Mouse (Mus musculus): Measurements from ENCODE around the gene Sumf2. TPM values are rescaled to one million over a fixed set of nuclear protein-coding genes. Genes with fewer than 3 reads are reported as not detected.
"Not testable (repeated sequence)": the region's sequence is repeated elsewhere in the genome, so short reads cannot be mapped to it uniquely, and the experiment has no call there.

Sumf2 gene
- total RNA-seq (2021) (10 to 100 TPM; 35.4 to 43.2 TPM), polyA plus RNA-seq (2012; rRNA removed) (18.8 and 19.9 TPM in 2 replicates)
- long read RNA-seq, transcript Sumf2-204 (9 exons, 2,264 nt), result major isoform, 35 of 40 reads
- long read RNA-seq, partial matches to known transcripts, result 2 of 40 reads
- long read RNA-seq, other reads (novel, unspliced or antisense), result 3 of 40 reads

DNA sequence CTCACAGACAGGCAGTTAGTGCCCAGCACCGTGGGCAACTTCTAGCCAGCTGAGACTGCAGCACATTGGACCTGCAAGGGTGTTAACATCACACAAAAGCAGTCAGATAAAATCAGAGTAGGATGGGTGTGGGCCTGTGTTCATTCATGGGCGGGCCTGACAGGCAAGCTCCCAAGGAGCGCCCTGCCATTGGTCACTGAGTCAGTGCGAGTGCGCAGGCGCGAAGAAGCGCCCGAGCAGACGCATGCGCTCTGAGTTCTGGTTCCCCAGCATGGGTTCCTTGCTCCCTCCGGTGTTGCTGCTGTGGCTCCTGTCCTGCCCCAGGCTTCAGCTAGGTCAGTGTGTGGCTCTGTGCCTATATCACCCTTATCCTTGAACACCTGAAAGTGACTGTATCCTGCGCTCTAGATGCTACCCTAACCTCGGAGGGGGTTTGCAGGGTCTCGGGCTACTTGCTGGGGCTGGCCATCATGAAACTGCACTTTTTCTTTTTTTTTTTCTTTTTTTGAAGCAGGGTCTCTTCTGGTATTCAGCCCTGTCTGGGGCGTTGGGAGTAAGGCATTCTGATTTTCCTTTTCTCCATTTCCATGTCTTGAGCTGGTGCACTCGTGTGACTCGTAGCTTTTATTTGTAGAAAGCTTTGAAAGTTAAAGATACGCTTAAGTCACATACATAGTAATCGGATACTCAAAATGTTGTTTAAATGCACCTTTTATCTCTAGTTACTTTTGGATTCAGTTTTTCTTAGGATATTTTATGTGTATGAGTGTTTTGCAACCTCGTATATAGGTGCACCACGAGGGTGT is at the start of gene Sumf2:
Gene Sumf2, plus strand, starts transcription at position 235 of the 806 bp plus-strand sequence.
- DNase-seq, result peak; percentile 97

DNA sequence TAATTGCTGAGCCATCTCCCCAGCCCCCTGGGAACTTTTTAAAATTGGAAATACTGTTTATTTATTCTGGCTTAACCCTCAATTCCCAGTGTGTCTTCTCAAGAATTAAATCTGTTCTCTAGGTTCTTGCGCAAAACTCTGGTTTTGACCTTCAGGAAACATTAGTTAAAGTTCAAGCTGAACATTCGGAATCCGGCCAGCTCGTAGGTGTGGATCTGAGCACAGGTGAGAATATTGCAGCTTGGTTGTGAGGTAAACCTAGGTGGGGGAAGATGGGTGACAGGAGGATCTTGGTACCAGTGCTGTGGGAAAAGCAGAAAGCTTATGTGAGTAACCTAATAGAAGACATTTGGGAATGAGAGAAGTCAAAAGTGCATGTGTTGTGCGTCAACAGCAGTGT is 1.9 kb upstream of the Sumf2 start:
- DNase-seq, result no peak

DNA sequence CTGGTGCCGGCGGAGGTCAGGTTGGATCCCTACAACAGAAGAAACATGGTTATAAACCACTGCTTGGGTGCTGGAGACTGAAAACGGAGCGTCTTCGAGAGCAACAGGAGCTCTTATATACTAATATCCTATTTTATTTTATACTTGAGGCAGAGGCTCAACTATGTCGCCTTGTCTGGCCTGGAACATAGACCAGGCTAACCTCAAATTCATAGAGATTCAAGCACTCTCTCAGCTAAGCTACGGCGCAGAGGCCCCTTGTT is 703 bp downstream of the Sumf2 start:
- DNase-seq, result no peak

DNA sequence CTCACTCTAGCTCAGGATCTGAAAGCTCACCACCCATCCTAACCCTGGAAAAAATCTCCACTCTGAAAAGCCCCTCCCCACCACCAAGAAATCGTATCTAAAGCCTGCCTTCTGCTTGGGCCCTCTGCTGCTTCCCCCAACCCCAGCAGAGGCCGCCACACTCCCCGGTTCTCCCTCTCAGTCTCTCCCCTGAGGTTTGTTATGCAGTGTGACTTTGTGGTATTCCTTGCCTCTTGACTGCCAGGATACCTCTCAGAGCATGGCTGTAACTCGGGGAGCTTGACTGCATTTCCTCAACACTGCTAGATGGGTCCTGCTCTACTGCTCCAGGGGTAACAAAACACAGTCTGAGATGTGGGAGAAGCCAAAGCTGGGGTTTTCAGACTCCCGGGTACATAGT is 8.4 kb downstream of the Sumf2 start:
- DNase-seq, result no peak

DNA sequence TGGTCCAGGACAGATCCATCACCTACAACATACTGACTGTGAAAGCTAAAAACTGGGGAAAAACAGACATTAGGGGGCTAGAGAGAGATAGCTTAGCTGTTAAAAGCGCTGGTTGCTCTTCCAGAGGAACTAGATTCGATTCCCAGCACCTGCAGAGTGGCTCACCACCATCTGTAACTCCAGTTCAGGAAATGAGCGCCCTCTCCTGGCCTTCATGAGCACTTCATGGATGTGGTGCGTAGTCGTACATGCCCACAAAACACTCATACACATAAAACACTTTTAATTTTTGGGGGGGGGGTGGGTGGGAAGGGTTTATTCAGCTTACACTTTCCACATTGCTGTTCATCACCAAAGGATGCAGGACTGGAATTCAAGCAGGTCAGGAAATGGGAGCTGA is 9.6 kb downstream of the Sumf2 start:
- no peak for DNase-seq

DNA sequence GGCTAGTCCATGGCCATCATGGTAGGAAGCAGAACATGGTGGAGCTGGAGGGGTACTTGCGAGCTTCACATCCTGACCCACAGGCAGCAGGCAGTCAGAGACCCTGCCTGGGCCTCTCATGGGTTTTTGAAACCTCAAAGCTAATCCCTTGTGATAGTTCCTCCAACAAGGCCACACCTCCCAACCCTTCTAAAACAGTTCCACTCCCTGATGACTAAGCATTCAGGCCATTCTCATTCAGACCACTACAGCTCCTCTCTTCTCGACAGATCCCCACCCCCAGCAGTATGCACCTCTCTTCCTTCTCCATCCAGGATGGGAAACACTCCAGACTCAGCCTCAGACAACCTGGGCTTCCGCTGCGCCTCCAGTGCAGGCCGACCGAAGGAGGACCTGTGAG is 15.5 kb downstream of the Sumf2 start:
- no peak for DNase-seq

DNA sequence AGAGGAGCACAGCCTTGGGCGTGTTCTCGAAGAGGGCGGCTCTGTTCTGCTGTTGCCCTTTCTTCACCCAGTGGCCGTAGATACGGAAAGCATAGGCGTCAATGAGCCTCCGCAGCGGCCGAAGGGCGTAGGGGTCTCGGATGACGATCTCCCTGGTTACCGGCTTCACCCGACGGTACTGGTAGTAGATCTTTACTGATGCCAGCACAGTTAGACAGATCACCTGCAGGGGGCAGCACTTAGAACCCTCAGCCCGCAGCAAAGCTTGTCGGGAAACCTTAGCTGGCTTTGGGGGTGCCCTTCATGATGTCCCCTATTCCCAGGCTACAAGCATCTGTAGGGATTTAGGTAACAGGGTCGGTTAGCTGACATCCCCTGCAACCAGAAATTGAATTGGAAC is 17.7 kb downstream of the Sumf2 start:
- DNase-seq, result peak; percentile 54

DNA sequence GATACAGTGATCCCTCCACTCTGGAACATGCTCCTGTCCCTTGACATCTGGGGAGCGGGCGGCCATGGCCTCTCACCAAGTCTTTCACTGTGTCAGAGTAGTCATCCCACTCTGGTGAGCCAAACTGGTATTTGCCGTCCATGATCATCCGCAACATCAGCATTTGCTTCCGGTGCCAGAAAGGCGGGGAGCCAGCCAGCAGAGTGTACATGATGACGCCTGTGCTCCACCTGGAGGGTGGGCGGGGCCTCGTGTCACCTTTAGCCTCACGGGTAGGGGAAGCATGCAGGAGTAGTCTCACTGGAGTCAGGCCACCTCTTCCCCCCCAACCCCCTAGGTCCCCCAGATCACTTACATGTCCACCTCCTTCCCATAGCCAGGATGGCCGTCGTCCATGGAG is 19.1 kb downstream of the Sumf2 start:
- no peak for DNase-seq

DNA sequence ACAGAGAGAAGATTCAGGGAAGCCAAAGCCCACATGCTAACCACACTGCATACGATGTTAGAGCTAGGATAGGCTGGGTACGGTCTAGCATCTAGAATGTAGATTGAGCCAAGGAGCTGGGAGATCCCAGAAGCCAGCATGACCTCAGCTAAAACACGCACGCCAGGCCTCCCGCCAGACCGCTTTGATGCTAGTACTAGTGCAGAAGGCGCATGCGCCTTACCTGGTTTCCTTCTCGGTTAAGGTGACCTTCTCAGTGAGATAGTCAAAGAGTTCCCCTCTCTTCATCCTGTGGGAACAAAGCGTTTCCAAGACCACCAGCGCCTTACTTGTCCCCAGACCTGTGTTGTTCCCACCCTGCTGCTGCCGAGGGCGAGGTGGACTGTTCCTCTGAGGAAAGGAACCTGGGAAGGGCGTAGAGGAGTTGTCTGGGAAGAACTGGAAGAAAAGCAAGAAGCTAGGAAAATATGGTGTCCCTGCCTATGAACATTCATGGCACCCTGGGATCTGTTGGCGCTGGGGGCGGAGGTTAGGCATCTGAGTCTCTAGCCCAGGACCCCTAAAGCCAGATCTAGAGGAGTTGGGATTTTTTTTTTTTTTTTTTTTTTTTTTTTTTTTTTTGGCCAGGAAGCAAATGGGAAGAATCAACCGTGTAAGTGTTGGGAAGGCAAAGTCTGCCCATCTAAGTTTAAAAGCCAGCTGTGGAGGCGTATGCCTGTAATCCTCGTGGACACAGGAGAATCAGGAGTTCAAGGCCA is 22.6 kb downstream of the Sumf2 start:
- DNase-seq, result no peak

DNA sequence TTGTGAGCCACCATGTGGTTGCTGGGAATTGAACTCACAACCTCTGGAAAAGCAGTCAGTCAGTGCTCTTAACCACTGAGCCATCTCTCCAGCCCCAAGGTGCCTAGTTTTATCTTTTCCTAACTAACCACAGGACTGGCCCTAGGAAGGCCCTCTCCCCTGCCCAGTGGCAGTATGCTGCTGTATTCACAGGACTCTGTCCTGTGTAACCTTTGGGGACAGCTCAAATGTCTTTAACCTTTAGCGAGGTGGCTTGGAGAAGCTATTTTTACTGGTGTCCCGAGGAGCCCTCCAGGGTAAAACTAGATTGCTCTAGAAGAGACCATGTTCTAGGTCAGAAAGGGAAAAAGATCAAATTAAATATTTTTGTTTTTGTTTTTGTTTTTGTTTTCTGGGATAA is 24.5 kb downstream of the Sumf2 start:
- no peak for DNase-seq

DNA sequence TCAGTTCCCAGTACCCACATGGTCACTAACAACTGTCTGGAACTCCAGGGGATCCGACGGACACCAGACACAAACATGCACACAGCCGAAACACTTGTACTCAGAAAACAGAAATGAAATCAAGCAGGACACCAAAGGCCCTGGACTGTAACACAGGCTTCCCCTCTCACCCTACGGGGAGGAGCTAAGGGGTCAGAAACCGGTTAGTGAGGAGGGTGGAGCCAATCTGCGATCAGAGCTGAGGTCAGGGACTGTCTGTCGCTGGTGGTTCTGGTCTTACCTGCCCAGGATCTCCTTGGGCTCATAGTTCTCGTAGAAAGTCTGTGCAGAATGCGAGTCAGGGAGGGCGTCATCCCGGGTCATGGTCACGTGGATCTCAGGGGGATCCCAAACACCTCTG is 27.2 kb downstream of the Sumf2 start:
- no peak for DNase-seq

DNA sequence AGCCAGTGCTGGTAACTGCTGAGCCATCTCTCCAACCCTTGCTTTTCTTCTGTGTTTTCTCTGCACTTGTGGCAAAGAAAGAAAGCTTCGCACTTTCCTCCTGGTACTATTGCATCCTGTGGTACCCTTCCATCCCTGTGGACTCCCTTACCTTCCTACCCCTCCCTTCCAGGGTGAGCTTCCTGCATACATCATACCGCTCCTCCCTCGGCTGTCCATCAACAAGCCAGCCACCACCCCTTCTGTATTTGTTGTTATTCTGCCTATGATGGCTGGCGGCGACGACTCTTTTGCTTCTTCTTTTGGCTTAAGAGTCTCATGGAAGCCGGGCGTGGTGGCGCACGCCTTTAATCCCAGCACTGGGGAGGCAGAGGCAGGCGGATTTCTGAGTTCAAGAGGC is 28.3 kb downstream of the Sumf2 start:
- no peak for DNase-seq

DNA sequence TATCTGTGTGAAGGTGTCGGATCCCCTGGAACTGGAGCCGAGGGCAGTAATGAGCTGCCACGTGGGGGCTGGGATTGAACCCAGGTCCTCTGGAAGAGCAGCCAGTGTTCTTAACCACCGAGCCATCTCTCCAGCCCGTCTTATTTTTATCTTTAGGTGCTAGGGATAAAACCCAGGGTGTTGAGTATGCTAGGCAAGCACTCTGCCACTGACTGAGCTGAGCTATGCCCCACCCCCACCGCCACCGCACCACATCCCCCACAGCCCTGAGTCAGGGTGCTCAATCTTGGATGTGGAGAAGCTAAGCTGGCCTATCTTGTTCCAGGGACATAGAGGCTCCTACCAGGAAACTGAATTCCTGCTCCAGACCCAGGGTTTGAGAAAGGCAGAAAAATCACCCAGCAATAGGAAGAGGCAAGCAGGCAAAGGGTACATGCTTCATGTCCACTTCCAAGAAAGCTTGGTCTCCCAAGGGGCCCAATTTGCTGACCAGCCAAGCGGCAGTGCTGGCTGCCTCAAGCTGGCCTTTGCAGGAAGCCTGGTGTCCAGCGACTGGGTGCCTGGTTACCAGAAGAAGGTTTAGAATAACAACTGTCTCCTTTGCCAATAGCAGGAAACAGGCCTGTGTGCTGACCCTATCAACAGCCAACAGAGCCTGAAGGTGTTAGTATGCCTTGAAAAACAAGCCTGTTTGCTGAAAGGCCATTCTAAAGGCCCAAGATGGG is 31.1 kb downstream of the Sumf2 start:
- peak; percentile 44 for DNase-seq

DNA sequence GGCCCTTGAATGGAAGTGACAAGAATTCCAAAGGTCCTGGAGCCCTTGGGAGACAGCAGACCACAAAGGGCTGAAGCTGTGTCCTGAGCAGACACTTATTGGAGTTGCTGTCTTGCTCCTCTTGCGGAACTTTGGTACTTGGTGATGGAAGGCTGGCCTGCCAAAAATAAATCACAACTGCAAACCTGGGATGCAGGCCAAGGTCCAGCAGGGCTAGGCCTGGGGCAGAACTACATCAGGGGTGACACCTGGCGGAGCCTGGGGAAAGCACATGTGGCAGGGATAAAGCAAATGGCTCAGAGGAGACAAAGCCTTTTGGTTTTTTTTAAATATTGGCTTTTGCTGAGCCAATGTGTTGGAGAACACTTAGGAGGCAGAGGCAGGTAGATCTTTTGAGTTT is 32.2 kb downstream of the Sumf2 start:
- peak; percentile 92 for DNase-seq

DNA sequence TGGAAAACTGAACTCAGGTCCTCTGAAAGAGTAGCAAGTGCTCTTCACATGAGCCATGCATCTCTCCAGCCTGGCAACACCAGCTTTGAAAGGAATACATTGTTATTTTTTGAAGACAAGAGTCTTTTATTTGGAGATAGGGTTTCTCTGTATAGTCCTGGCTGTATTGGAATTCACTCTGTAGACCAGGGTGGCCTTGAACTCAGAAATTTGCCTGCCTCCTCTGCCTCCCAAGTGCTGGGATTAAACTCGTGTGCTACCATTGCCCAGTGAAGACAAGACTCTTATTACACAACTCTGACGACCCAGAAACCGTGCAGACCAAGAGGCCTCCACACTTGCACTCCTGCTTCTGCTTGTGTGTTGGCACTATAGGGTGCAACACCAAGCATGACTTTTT is 33.1 kb downstream of the Sumf2 start:
- no peak for DNase-seq

DNA sequence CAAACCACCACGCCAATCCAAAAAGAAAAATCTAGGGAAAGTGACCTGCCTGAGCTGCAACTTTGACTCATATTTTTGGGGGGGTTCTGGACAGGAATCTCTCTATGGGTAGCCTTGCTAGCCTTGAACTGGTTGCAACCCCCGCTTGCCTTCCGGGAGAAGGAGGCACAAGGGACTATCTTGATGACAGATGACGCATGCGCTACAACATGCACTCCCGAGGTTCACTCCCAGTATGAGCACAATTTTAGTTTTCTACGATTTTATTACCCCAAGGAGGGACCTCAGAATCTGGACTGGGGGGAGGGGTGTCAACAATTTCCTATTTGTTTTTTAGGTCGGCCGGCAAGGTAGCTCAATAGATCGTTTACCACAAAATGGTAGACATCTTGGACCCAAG is 39.5 kb downstream of the Sumf2 start:
- DNase-seq, result peak; percentile 69

DNA sequence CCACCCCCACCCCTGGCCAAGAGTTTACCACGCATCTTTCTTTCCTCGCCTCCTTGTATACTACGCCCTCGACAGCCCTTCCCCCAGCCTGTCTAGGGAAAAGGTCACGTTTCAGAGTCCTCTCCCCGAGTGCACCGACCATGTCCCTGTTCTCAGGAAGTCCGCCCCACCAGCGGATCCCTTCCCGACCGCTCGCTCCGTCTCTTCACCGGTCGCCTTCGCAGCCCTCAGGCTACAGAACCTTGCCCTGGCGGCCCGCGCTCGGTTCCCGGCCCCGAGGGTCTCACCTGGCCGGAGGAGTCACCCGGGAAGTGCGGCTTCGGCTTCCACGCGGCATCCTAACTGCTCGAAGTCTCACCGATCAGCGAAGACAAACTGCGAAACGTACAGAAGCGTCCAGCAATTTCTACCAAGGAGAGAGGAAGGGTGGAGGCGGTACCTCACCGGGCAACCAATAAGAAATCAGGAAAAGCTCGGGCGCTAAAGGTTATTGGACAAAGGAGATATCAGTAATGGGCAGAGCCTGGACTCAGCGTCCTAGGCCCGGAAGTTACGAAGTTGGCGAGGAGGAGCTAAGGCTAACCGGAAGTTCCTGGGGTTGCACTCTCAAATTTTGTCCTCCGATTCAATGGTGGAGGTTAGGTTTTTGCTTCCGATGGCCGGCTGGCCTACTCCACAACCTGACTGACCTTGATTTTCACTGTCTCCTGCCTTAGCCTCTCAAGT is 40.3 kb downstream of the Sumf2 start, which contains the start of gene Chchd2:
Gene Chchd2, minus strand, starts transcription at position 560 of the 726 bp plus-strand sequence.
- peak; percentile 96 for DNase-seq

DNA sequence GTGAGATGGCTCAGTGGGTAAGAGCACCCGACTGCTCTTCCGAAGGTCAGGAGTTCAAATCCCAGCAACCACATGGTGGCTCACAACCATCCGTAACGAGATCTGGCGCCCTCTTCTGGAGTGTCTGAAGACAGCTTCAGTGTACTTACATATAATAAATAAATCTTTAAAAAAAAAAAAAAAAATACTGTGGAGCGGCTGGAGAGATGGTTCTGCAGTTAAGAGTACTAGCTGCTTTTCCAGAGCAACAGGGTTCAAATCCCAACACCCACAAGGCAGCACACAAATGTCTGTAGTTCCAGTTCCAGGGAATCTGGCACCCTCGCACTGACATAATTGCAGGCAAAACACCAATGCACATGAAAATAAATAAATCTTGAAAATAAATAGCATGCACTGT is 43.6 kb downstream of the Sumf2 start:
- DNase-seq, result not testable (repeated sequence)

DNA sequence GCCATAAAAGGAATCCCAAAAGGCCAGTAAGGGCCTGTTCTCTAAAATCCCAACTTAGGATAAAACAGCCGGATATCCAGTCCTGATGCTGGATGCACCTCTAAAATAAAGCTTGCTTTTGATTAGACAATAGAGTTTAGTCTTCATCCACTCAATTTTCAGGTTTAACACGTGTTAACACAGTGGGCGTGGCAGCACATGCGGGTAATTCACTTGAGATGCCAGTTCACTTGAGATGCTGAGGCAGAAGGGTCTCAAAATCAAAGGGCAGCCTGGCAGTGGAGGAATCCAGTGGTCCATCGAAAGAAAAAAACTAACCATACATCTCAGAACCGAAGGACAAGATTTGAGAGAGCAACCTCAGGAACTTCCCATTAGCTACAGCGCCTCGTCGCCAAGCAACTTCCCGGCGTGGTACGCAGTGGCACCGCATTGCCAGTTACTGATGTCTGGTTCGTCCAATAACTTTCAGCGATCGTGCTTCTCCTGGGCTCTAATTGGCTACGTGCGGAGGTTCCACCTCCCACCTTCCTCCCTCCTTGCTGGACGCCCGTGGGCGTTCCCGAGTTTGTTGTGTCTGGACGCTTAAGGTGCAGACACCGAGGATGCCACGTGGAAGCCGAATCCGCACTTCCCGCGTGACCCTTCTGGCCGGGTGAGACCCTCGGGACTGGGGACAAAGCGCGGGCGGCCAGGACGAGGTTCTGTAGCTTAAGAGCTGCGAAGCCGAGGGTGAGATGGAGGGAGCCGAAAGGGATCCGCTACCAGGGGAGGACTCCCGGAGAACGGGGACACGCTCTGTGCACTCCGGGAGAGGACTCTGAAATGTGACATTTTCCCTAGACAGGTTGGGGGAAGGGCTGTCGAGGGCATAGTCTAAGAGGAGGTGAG is 48.7 kb downstream of the Sumf2 start, which contains the start of gene Zbed5:
Gene Zbed5, plus strand, starts transcription at position 526 of the 891 bp plus-strand sequence.
- peak; percentile 92 for DNase-seq

DNA sequence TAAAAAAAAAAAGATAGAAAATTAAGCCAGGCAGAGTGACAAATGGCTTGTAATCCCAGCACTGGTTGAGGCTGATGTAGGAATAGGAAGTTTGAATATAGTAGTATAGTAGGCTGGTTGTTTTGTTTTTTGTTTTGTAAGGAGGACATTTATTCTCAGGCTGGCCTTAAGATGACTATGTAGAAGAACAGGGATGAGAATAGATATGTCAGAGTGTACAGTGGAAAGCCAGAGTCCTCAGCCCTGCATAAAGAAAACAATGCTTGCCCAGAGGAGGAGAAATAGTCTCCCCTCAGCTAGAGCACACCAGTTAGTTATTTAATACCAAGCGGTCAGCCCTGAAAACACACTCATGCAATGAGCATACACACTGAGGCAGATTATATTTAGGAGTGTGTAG is 51.7 kb downstream of the Sumf2 start, which contains the start of gene Phkg1:
Gene Phkg1, minus strand, starts transcription at position 101 of the 400 bp plus-strand sequence.
- no peak for DNase-seq

DNA sequence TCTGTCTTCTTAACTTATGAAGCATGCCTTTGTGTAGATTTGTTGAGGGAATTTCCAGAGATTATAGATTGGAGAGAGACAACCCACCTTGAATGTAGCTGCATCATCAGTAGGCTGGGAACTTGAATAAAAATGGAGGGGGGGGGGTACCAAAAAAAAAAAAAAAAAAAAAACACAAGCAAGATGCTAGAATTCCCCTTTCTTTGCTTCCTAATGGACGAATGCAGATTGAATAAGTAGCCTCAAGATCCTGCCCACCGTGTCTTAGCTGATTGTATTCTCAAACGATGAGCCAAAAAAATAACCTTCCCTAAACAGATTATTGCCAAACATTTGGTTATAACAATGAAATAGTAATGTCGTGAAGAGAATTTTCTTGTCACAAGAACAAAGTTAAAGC is 61.0 kb downstream of the Sumf2 start:
- no peak for DNase-seq

Measured in adrenal gland, adult 2 months (tissue).